Mouse (Mus musculus) heart, embryonic 16.5 days (tissue): ENCODE results near the gene Fam118a. TPM values are rescaled to one million over a fixed set of nuclear protein-coding genes. Genes with fewer than 3 reads are reported as not detected.

Experiments
- ATAC-seq: fragments of 200-750 bp; cut with Nextera tagmentation; replicated peaks from 2 replicates; pipeline ENCODE4 v1.8.0; 2017; ENCODE audit warnings: moderate number of reproducible peaks; ENCODE audit not compliant: insufficient read depth, low FRiP score; ENCODE audit errors: extremely low read depth
- H3K27ac ChIP-seq: fragments of 300-500 bp; sonication (generic); 2 replicates; pipeline ENCODE4 v1.5.1; 2014; ENCODE audit warnings: mild to moderate bottlenecking, low read length, control low read depth, moderate library complexity
- H3K27me3 ChIP-seq: fragments of 300-500 bp; sonication (generic); 2 replicates; pipeline ENCODE4 v1.6.1; 2014; ENCODE audit warnings: low read length, mixed read lengths; ENCODE audit not compliant: control insufficient read depth, insufficient read depth
- H3K36me3 ChIP-seq: fragments of 300-500 bp; sonication (generic); 2 replicates; pipeline ENCODE4 v1.6.1; 2014; ENCODE audit not compliant: control insufficient read depth, insufficient read depth
- H3K4me1 ChIP-seq: fragments of 300-500 bp; sonication (generic); 2 replicates; pipeline ENCODE4 v1.6.1; 2014; ENCODE audit warnings: low read length, mixed read lengths; ENCODE audit not compliant: control insufficient read depth, insufficient read depth
- H3K4me2 ChIP-seq: fragments of 300-500 bp; sonication (generic); 2 replicates; pipeline ENCODE4 v1.6.1; 2014; ENCODE audit warnings: low read depth, mild to moderate bottlenecking, control low read depth, low read length
- H3K4me3 ChIP-seq: fragments of 300-500 bp; sonication (generic); 2 replicates; pipeline ENCODE4 v1.5.1; 2014; ENCODE audit warnings: mild to moderate bottlenecking, control low read depth, low read length
- H3K9ac ChIP-seq: fragments of 300-500 bp; sonication (generic); 2 replicates; pipeline ENCODE4 v1.6.1; 2014; ENCODE audit warnings: low read length, control low read depth
- H3K9me3 ChIP-seq: fragments of 300-500 bp; sonication (generic); replicated peaks from 2 replicates; pipeline ENCODE4 v1.6.1; 2016; ENCODE audit warnings: low read length; ENCODE audit not compliant: control insufficient read depth
- WGBS: fragments of 180-500 bp; shearing (Covaris S2); extraction: QIAGEN DNeasy Blood & Tissue Kit; methylation state at CpG from one replicate; pipeline ENCODE4 v1.1.7; 2014; 5-methylcytosine and 5-hydroxymethylcytosine counted together
- polyA plus RNA-seq: library from polyadenylated mRNA; unstranded; fragments of >200 nt; fragmentation: Nextera tagmentation; extraction: Ambion mirVana; gene quantifications from 2 replicates; pipeline ENCODE4 v1.2.1, GENCODE M21; 2015

Gene Fam118a
- polyA plus RNA-seq, 1 experiment from 2014 or later = 18.2 TPM

DNA sequence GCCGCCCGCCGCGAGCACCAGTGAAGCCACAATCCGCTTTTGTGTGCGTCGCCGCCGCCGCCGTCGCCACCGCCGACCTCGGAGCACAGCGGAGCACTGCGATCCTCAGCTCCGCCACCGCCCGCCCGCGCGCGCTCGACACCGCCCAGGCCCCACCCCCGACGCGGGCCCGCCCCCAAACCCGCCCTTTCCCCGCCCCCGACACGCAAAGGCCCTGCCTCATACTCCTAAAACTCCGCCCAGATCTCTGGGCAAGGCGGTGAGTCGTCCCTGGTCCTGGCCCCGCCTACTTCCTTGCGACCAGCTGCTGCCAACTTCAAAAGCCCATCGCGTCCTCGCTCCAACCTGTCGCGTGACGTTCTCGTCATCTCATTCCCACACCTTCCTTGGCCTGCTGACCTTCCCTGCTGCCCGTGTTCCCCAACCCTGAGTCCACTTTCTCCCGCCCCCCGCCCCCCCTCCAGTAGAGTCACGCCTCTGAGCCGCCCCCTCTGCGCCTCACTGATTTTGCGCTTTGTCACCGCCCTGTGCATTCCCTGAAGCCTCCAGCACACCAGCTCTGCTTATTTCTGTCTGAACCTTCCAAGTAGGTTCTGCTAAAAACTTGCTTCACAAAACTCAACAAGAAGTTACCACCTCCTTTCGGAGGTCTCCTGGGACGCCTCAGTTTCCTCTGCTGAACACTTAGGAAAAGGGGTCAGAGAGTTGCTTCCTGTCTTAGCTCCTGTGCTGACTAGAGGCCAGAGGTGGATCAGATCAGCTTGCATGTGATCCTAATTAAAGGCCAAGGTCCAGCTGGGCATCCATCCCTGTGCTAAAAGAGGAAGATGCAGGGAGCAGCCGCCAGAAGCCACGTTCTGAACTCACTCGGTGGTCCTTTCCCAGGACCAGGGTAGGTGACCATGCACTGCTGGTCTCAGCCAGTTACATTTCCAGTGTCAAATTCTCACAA, 40.6 kb upstream of the Fam118a start, which contains the start of gene 5031439G07Rik:
Gene 5031439G07Rik, minus strand, starts transcription at position 678 of the 952 bp plus-strand sequence.
- ATAC-seq = peak; percentile 91
- 2% methylated on average over 51 of the region's 59 CpGs for WGBS
- Histone ChIP-seq H3K4me3 (peak within 1 kb of the TSS; percentile 83), H3K36me3 (no peaks in the 10 kb centered on the region), H3K27ac (peak within 1 kb of the TSS; percentile 74), H3K27me3 (no peaks in the 10 kb centered on the region), H3K9ac (peak within 1 kb of the TSS; percentile 92), H3K4me1 (peaks cover 13% of the 10 kb centered on the region), H3K4me2 (peak within 1 kb of the TSS; percentile 85), H3K9me3 (no peaks in the 10 kb centered on the region)

DNA sequence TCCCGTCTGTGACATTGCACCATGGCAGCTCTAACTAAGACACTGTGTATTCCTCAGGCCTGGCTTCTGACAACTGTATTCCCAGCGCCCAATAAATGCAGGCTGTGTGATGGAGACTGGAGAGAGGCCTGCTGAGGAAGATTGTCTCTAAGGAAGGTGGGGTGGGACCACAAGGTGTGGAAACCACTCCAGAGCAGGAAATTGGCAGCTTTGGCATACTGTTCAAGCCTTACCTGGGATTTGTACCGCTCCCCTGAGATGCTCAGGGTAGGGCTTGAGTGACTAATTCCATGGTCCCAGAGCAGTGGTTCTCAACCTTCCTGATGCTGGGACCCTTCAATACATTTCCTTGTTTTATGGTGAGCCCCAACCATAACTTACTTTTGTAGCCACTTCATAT, 39.6 kb upstream of the Fam118a start:
- Histone ChIP-seq H3K27ac (no peak overlapping the region), H3K9ac (no peak overlapping the region), H3K36me3 (no peaks in the 10 kb centered on the region), H3K4me1 (peaks cover 13% of the 10 kb centered on the region), H3K9me3 (no peaks in the 10 kb centered on the region), H3K27me3 (no peaks in the 10 kb centered on the region), H3K4me2 (no peak overlapping the region), H3K4me3 (no peak overlapping the region)
- no peak for ATAC-seq
- WGBS = 75% methylated on average over 3 of the region's 3 CpGs

DNA sequence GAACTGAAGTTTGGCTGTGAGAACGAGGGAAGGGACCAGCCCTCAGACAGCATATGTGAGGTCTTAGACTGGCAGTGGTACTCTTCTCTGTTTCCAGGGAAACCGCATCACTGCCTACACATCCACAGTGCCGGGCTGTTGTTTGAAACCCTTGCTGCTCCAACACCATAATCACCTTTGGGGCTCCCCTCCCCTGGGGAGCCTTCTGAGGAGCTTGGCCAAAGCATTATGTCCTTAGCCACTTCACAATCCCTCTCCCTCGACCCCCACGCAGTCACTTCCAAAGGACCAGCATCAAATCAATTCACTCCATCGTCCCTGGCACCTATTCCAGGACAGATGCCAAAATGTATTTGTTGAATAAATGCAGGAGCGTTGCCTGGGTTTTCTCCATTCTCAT, 39.0 kb upstream of the Fam118a start:
- no peaks in the 10 kb centered on the region for H3K36me3 ChIP-seq
- no peak for ATAC-seq

DNA sequence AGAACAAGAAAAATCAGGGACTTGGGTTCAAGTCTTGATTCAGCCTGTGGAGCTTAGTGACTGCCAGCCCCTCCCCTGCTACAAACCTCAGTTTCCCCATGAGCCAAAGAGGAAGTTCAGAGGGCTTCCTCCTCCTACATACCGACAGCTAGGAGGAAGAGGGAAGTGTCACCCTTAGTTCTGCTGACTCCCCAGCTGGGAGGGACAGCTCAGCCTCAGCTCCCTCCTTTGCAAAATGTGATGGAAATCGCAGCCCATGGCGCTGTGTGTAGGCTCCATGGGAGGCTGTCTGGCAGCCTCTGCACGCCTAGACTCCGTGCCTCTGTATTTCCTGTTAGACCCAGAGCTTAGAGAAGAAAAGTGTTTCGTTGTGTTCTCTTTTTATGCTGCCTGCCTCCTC, 34.2 kb upstream of the Fam118a start:
- no peak overlapping the region for H3K4me2 ChIP-seq
- no peak overlapping the region for H3K27ac ChIP-seq
- no peak overlapping the region for H3K4me3 ChIP-seq
- no peaks in the 10 kb centered on the region for H3K27me3 ChIP-seq
- no peak for ATAC-seq
- no peaks in the 10 kb centered on the region for H3K4me1 ChIP-seq
- 20% methylated on average over 6 of the region's 6 CpGs for WGBS
- no peak overlapping the region for H3K9ac ChIP-seq
- H3K9me3 ChIP-seq = no peaks in the 10 kb centered on the region
- H3K36me3 ChIP-seq = no peaks in the 10 kb centered on the region

More for the DNA sequence above, 39.0 kb upstream of the Fam118a start:
- H3K27ac ChIP-seq = no peak overlapping the region
- no peak overlapping the region for H3K4me2 ChIP-seq
- no peaks in the 10 kb centered on the region for H3K9me3 ChIP-seq
- peaks cover 13% of the 10 kb centered on the region for H3K4me1 ChIP-seq
- H3K27me3 ChIP-seq = no peaks in the 10 kb centered on the region
- H3K9ac ChIP-seq = no peak overlapping the region
- no peak overlapping the region for H3K4me3 ChIP-seq
- 65% methylated on average over 7 of the region's 7 CpGs for WGBS

DNA sequence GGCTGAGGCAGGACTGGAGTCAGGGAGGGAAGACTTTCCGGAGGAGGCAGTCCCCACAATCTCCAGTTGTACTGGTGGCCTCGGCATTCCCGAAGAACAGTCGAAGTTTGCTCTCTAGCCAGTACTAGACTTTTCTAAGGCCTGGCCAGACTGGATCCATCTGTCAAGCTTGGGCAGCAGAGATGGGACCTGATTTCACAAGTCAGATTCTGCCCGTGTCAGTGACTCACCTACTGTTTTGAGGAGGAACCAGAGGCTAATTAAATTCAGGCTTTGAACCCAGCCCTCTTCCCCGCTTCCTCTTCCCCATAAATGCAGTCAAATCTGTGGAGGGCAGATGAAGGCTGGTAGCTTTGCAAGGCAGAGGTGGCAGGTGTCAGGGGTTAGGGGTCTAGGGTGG, 33.7 kb upstream of the Fam118a start:
- ATAC-seq = no peak
- H3K9me3 ChIP-seq = no peaks in the 10 kb centered on the region
- no peaks in the 10 kb centered on the region for H3K36me3 ChIP-seq
- WGBS = 40% methylated on average over 6 of the region's 6 CpGs
- H3K9ac ChIP-seq = no peak overlapping the region
- H3K4me1 ChIP-seq = no peaks in the 10 kb centered on the region
- H3K4me3 ChIP-seq = no peak overlapping the region
- H3K27me3 ChIP-seq = no peaks in the 10 kb centered on the region
- no peak overlapping the region for H3K4me2 ChIP-seq
- no peak overlapping the region for H3K27ac ChIP-seq

DNA sequence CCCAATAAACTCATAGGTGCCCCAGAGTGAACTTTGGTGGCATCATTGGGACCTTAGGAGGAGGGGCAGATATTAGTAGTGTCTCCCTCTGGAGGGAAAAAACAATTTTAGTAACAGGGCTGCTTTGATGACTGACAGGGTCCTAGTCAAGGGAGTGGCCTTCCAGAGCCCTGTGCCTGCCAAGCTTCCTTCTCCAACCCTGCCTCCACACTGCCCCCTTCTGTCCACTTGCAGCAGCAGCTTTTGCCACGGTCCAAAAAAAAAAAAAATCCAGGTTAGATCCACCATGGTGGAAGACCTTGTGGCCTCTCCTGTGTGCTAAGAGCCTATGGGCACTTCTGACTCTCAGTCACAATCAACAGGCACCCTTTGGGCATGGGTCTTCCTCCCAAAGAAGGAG, 32.8 kb upstream of the Fam118a start:
- Histone ChIP-seq H3K9me3 (no peaks in the 10 kb centered on the region), H3K9ac (no peak overlapping the region), H3K27ac (no peak overlapping the region), H3K4me1 (no peaks in the 10 kb centered on the region), H3K27me3 (no peaks in the 10 kb centered on the region; the same call in 1 of the 2 replicates), H3K4me2 (no peak overlapping the region), H3K36me3 (no peaks in the 10 kb centered on the region), H3K4me3 (no peak overlapping the region)
- no peak; the same call in 1 of the 2 replicates for ATAC-seq
- WGBS = 0% methylated on average over 1 of the region's 1 CpGs

DNA sequence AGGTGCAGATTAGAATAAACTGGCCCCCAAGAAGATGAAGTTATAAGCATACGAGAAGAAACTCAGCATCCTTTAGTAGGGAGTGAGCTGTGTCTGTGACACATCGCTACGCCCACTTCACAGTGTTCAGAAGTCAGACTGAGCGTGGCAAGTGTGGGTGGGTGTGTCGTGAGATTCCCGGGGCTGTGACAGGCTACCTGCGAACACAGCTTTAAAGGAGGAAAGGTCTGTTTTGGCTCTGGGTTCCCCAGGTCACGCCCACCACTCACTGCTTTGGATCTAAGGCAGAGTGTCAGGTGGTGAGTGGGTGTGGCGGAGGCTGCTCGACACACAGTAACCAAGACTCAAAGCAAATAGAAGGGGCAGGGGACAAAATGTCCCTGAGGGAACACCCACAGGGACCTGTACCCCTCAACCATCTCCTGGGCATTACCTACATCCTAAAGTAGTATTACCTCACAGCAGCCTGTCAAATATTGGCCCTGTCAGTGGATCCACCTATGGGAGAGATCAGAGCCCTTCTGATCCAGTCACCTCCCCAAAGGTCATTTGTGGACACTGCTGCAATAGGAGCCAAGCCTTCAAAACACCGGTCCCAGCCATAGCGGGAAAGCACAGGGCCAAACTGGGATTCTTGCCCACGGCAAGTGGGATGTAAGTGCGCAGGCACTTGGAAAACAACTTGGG, 30.8 kb upstream of the Fam118a start:
- no peaks in the 10 kb centered on the region for H3K36me3 ChIP-seq
- no peak overlapping the region for H3K27ac ChIP-seq
- H3K9me3 ChIP-seq = no peaks in the 10 kb centered on the region
- WGBS = 64% methylated on average over 14 of the region's 14 CpGs
- no peak overlapping the region for H3K4me3 ChIP-seq
- no peak for ATAC-seq
- no peaks in the 10 kb centered on the region for H3K4me1 ChIP-seq
- H3K27me3 ChIP-seq = no peaks in the 10 kb centered on the region; the same call in 1 of the 2 replicates
- no peak overlapping the region for H3K9ac ChIP-seq
- no peak overlapping the region for H3K4me2 ChIP-seq

DNA sequence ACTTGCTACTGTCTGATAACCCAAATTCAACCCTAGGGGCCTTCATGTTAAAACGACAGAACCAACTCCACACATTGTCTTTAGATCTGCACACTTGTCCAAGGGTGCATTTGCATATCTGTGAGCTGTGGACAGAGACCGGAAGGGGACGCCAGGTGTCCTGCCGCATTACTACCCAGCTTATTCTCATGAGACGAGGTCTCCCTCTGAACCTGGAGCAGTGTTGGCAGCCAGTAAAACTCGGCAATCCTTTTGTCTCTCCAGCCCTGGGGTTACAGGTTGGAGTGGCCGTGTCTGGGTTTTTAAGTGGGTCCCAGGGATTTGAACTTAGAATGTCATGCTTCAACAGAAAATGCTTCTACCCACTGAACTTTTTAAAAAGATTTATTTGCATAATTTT, 28.8 kb upstream of the Fam118a start:
- Histone ChIP-seq H3K4me2 (no peak overlapping the region), H3K36me3 (no peaks in the 10 kb centered on the region), H3K4me1 (no peaks in the 10 kb centered on the region), H3K4me3 (no peak overlapping the region), H3K9ac (no peak overlapping the region), H3K9me3 (no peaks in the 10 kb centered on the region), H3K27me3 (no peaks in the 10 kb centered on the region; the same call in 1 of the 2 replicates), H3K27ac (no peak overlapping the region)
- WGBS = 64% methylated on average over 7 of the region's 7 CpGs
- ATAC-seq = no peak
